Mouse (Mus musculus): ENCODE measurements around the gene Cnn2. TPM values are rescaled to one million over a fixed set of nuclear protein-coding genes. Genes with fewer than 3 reads are reported as not detected.
"Not testable (repeated sequence)": the region's sequence is repeated elsewhere in the genome, so short reads cannot be mapped to it uniquely, and the experiment has no call there.

The Cnn2 gene
- total RNA-seq, 2 experiments from 2014 or later: 5.6 to 8.0 TPM

- no peak for DNase-seq (ENCODE audit: extremely low spot score in 1 of 2, low spot score in 2 of 2)
- H3K4me3 ChIP-seq: no peak overlapping the region
- intact Hi-C loops (cut with DNase I): no loop called here
- TF ChIP-seq CTCF (IDR thresholded peaks at IDR 0.05): no peak
- H3K27ac ChIP-seq: no peak overlapping the region
These were observed 31.7 kb upstream of the Cnn2 start for GRCm38 (mm10) chr10:79956643-79957154.

- peak; percentile 89 for TF ChIP-seq CTCF (IDR thresholded peaks at IDR 0.05)
- intact Hi-C loops (cut with DNase I): loop anchor here (1.0 to 2.0 kb wide), 3 partner anchors 33 to 123 kb away; no protein-coding TSS in a partner anchor
- DNase-seq (ENCODE audit: extremely low spot score in 1 of 2, low spot score in 2 of 2): peak; percentile 66 to 80
- Histone ChIP-seq H3K27ac (no peak overlapping the region), H3K4me3 (no peak overlapping the region)
These were observed 30.1 kb upstream of the Cnn2 start for GRCm38 (mm10) chr10:79958140-79958816.

GRCm38 (mm10) chr10:79959412-79959811 lies 29.0 kb upstream of the Cnn2 start:
- H3K27ac ChIP-seq; DNase-seq (ENCODE audit: extremely low spot score in 1 of 2, low spot score in 2 of 2): not testable (repeated sequence)
- intact Hi-C loops (cut with DNase I): loop anchor here (2.0 kb wide), 2 partner anchors 67 to 125 kb away; no protein-coding TSS in a partner anchor
- H3K4me3 ChIP-seq: 0 out of 2 replicates have a peak overlapping the region, but pooled peaks have one; percentile 22

- intact Hi-C loops (cut with DNase I): loop anchor here (1.0 to 2.0 kb wide), 3 partner anchors 24 to 125 kb away; partner anchors contain the start of gene Tmem259
- peak; percentile 99 to 100 for DNase-seq (ENCODE audit: extremely low spot score in 1 of 2, low spot score in 2 of 2)
- peak within 1 kb of the TSS; percentile 68 for H3K4me3 ChIP-seq
- peak within 1 kb of the TSS; percentile 76 for H3K27ac ChIP-seq
- TF ChIP-seq CTCF (IDR thresholded peaks at IDR 0.05): peak; percentile 97
These were observed 28.4 kb upstream of the Cnn2 start, which contains the start of gene Wdr18 for GRCm38 (mm10) chr10:79959847-79960601. Wdr18 (plus strand) TSS chr10:79960152.

GRCm38 (mm10) chr10:79960671-79961294 lies 27.6 kb upstream of the Cnn2 start:
- Histone ChIP-seq H3K27ac (peak overlapping the region; percentile 76; the same call in 1 of the 2 replicates), H3K4me3 (peak overlapping the region; percentile 68)
- DNase-seq (ENCODE audit: extremely low spot score in 1 of 2, low spot score in 2 of 2): no peak
- no peak for TF ChIP-seq CTCF (IDR thresholded peaks at IDR 0.05)
- intact Hi-C loops (cut with DNase I): loop anchor here (1.0 kb wide), 1 partner anchor 24 kb away; the partner anchor contains the start of gene Tmem259

GRCm38 (mm10) chr10:79964727-79965126 lies 23.7 kb upstream of the Cnn2 start:
- Histone ChIP-seq H3K27ac (no peak overlapping the region), H3K4me3 (no peak overlapping the region)
- no peak for TF ChIP-seq CTCF (IDR thresholded peaks at IDR 0.05)
- intact Hi-C loops (cut with DNase I): no loop called here
- DNase-seq (ENCODE audit: extremely low spot score in 1 of 2, low spot score in 2 of 2): no peak

GRCm38 (mm10) chr10:79965325-79965724 lies 23.1 kb upstream of the Cnn2 start:
- no peak for DNase-seq (ENCODE audit: extremely low spot score in 1 of 2, low spot score in 2 of 2)
- H3K27ac ChIP-seq: no peak overlapping the region
- H3K4me3 ChIP-seq: no peak overlapping the region
- intact Hi-C loops (cut with DNase I): no loop called here
- TF ChIP-seq CTCF (IDR thresholded peaks at IDR 0.05): no peak

- H3K4me3 ChIP-seq: no peak overlapping the region
- no peak overlapping the region for H3K27ac ChIP-seq
- intact Hi-C loops (cut with DNase I): no loop called here
- DNase-seq (ENCODE audit: extremely low spot score in 1 of 2, low spot score in 2 of 2): no peak
- TF ChIP-seq CTCF (IDR thresholded peaks at IDR 0.05): no peak
These were observed 21.4 kb upstream of the Cnn2 start for GRCm38 (mm10) chr10:79966886-79967400.

GRCm38 (mm10) chr10:79968181-79968580 lies 20.2 kb upstream of the Cnn2 start:
- DNase-seq (ENCODE audit: extremely low spot score in 1 of 2, low spot score in 2 of 2): no peak
- H3K27ac ChIP-seq: no peak overlapping the region
- H3K4me3 ChIP-seq: no peak overlapping the region
- no peak for TF ChIP-seq CTCF (IDR thresholded peaks at IDR 0.05)
- intact Hi-C loops (cut with DNase I): no loop called here

- Histone ChIP-seq H3K27ac (no peak overlapping the region), H3K4me3 (no peak overlapping the region)
- peak; percentile 11; the same call in 1 of the 2 replicates for TF ChIP-seq CTCF (IDR thresholded peaks at IDR 0.05)
- intact Hi-C loops (cut with DNase I): no loop called here
- no peak for DNase-seq (ENCODE audit: extremely low spot score in 1 of 2, low spot score in 2 of 2)
These were observed 19.2 kb upstream of the Cnn2 start for GRCm38 (mm10) chr10:79969124-79969568.

GRCm38 (mm10) chr10:79970415-79971182 lies 17.8 kb upstream of the Cnn2 start, which contains the start of gene Grin3b:
Grin3b (plus strand) TSS chr10:79970715.
- TF ChIP-seq CTCF (IDR thresholded peaks at IDR 0.05): no peak
- Histone ChIP-seq H3K4me3 (peak within 1 kb of the TSS; percentile 29), H3K27ac (no peak within 1 kb of the TSS)
- no peak for DNase-seq (ENCODE audit: extremely low spot score in 1 of 2, low spot score in 2 of 2)
- intact Hi-C loops (cut with DNase I): no loop called here

Measured in left cerebral cortex, adult 2 months (tissue).